Mouse (Mus musculus): ENCODE measurements around the gene Prrc2b.

DNA sequence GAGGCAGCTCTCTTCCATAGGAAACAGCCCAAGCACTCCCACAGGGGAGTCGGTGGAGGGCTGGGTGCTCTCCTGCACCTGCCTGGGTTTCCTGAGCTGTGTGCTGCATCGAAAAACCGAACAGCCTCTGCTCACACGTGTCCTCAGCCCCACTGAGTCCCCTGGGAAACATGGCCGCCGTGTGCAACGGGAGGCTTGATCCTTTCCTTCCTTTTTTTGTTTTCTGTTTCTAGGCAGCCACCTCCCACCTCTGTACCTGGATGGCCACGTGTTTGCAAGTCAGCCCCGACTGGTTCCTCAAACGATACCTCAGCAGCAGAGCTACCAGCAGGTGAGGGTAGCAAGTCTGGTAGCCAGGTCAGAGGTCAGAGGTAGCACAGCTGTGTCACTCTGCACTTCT lies 71.2 kb downstream of the Prrc2b start:
- TF ChIP-seq GATA1 (IDR thresholded peaks at IDR 0.05; ENCODE audit: borderline replicate concordance, low read length) = no peak
- TF ChIP-seq FLI1 (IDR thresholded peaks at IDR 0.05; ENCODE audit: low read length) = no peak

All from megakaryocyte, embryonic 14.5 days (primary cell).